Mouse (Mus musculus) limb, embryonic 10.5 days (tissue): ENCODE measurements around the gene Hes7. TPM values are rescaled to one million over a fixed set of nuclear protein-coding genes. Genes with fewer than 3 reads are reported as not detected.

Source experiments
- DNase-seq: peaks from one replicate; pipeline ENCODE4 v3.0.0-alpha.2; 2017; ENCODE audit warnings: low spot score
- H3K27ac ChIP-seq: fragments of 300-500 bp; sonication (generic); 2 replicates; pipeline ENCODE4 v1.5.1; 2016; ENCODE audit warnings: mild to moderate bottlenecking
- H3K27me3 ChIP-seq: fragments of 300-500 bp; sonication (generic); 2 replicates; pipeline ENCODE4 v1.6.1; 2016; ENCODE audit warnings: low read depth, mild to moderate bottlenecking; ENCODE audit not compliant: poor library complexity, severe bottlenecking
- H3K36me3 ChIP-seq: fragments of 300-500 bp; sonication (generic); 2 replicates; pipeline ENCODE4 v1.6.1; 2016; ENCODE audit warnings: mild to moderate bottlenecking, moderate library complexity
- H3K4me1 ChIP-seq: fragments of 300-500 bp; sonication (generic); 2 replicates; pipeline ENCODE4 v1.6.1; 2016
- H3K4me3 ChIP-seq: fragments of 300-500 bp; sonication (generic); 2 replicates; pipeline ENCODE4 v1.5.1; 2016; ENCODE audit warnings: mild to moderate bottlenecking, moderate library complexity
- H3K9me3 ChIP-seq: fragments of 300-500 bp; sonication (generic); replicated peaks from 2 replicates; pipeline ENCODE4 v1.6.1; 2016; ENCODE audit warnings: mild to moderate bottlenecking
- WGBS: fragments of 180-500 bp; shearing (Covaris S2); methylation state at CpG from one replicate; pipeline ENCODE4 v1.1.7; 2016; 5-methylcytosine and 5-hydroxymethylcytosine counted together
- polyA plus RNA-seq: library from polyadenylated mRNA; unstranded; fragments of >200 nt; fragmentation: Nextera tagmentation; extraction: Ambion mirVana; gene quantifications from 2 replicates; pipeline ENCODE4 v1.2.1, GENCODE M21; 2016

Gene Hes7
- polyA plus RNA-seq, 1 experiment from 2014 or later, result 0.90 TPM

DNA sequence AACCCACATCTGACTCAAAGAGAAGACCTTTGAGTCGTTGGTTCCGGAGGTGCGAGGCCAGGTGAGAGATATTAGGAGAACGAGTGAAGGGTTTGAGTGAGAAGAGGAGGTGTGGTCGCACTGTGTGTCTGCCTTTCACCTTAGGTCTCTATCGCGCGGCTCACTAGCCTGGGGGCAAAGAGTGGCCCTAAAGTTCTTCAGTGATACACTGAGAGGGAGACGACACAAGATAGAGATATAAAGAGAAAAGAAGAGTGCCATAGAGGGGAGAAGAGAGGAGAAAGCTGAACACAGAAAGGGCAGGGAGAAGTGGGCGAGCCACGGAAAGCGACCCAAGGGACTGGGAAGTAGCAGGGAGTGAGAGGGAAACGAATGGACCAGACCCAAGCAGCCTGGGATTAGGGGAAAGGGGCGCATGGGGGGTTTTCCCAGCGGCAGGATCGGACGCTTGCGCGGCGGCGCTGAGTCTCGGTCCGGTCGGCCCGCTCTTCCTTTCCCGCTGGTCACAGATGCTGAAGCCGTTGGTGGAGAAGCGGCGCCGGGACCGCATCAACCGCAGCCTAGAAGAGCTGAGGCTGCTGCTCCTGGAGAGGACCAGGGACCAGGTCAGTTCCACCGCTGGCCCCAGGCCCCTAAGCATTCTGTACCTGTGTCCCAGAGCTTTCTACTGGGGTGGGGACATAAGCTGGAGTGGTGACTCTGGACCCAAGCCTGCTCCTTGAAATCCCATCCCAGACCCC is 967 bp downstream of the Hes7 start:
- under 1% methylated on average over 33 of the region's 33 CpGs for WGBS
- peak; percentile 70 for DNase-seq
- H3K4me1 ChIP-seq, result peaks cover 64% of the 10 kb centered on the region
- no peaks in the 10 kb centered on the region for H3K9me3 ChIP-seq
- H3K27me3 ChIP-seq, result peaks cover 30% of the 10 kb centered on the region
- H3K36me3 ChIP-seq, result no peaks in the 10 kb centered on the region
- peak overlapping the region; percentile 80 for H3K27ac ChIP-seq
- H3K4me3 ChIP-seq, result peak overlapping the region; percentile 88

DNA sequence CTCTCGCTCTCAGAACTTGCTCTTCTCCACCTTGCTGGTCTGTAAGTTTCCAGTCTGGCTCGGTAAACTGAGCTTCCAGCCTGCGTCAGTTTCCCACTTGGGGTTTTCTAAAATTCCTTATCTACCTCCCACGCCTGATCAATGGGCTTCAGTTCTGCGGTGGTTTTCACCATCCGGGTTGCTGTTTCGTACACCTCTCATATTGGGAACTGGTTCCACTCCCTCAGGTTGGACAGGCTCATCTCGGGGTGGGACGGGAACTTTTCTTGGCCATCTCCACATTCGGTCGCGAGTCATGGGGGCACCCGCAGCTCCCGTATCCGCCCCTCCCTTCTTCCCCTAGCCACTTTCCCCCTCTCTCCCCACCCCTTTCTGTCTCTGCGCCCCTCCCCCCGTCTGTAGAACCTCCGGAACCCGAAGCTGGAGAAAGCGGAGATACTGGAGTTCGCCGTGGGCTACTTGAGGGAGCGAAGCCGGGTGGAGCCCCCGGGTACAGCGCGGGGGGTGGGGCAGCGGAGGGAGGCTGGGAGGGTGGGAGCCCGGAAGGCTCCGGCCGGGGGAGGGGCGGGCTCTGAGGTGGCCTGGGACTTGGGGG is 1.6 kb downstream of the Hes7 start:
- Histone ChIP-seq H3K9me3 (no peaks in the 10 kb centered on the region), H3K36me3 (no peaks in the 10 kb centered on the region), H3K4me1 (peaks cover 68% of the 10 kb centered on the region), H3K27ac (peak overlapping the region; percentile 80), H3K4me3 (peak overlapping the region; percentile 88), H3K27me3 (peaks cover 30% of the 10 kb centered on the region)
- 2% methylated on average over 31 of the region's 32 CpGs for WGBS
- peak; percentile 71 for DNase-seq

DNA sequence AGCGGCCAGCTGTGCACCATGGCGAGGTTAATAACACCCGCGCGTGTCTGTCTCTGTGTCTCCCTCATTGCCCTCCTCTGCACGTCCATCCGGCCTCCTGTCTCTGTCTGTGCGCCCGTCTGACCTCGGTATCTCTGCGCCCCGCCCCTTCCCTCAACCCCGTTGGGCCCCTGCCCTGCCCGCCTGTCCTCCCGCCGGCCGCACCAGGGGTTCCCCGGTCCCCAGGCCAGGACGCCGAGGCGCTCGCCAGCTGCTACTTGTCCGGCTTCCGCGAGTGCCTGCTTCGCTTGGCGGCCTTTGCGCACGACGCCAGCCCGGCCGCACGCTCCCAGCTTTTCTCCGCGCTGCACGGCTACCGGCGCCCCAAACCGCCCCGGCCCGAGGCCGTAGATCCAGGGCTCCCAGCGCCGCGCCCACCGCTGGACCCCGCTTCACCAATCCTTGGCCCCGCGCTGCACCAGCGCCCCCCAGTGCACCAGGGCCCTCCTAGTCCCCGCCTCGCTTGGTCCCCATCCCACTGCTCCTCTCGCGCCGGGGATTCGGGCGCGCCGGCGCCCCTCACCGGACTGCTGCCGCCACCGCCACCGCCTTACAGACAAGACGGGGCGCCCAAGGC is 2.2 kb downstream of the Hes7 start, which contains the start of gene 9130213A22Rik:
TSS of gene 9130213A22Rik (minus strand) at position 254 of the 616 bp plus-strand sequence.
- peak within 1 kb of the TSS; percentile 80 for H3K27ac ChIP-seq
- peaks cover 70% of the 10 kb centered on the region for H3K4me1 ChIP-seq
- peak within 1 kb of the TSS; percentile 88 for H3K4me3 ChIP-seq
- no peaks in the 10 kb centered on the region for H3K9me3 ChIP-seq
- H3K36me3 ChIP-seq, result no peaks in the 10 kb centered on the region
- under 1% methylated on average over 66 of the region's 66 CpGs for WGBS
- H3K27me3 ChIP-seq, result peaks cover 31% of the 10 kb centered on the region
- DNase-seq, result peak; percentile 92

DNA sequence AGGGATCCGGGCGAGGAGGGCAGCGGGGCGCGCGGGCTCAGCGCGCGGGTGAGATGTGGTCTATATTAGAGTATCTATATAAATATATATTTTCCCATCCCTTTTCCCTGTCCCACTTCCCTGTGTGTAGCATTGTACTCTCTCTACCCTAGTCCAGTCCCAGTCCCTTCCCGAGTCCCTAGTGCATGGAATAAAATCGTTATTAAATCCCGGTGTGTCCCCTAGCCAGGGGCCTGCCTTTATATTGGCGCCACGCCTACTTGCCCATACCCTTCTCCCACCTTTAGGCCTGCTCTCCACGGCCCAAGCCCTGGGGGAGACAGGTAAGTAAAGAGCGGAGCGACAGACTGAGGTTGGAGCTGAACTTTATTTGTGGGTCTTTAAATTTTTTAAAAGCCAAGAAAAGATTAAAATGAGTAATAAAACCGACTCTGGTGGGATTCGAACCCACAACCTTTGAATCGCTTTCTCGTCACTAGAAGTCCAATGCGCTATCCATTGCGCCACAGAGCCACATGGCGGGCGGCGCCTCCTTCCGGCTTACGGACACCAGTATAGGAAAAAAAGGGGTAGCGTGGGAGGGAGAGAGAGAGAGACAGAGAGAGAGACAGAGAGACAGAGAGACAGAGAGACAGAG is 3.0 kb downstream of the Hes7 start:
- peak overlapping the region; percentile 80 for H3K27ac ChIP-seq
- peak overlapping the region; percentile 88 for H3K4me3 ChIP-seq
- under 1% methylated on average over 29 of the region's 29 CpGs for WGBS
- H3K27me3 ChIP-seq, result peaks cover 38% of the 10 kb centered on the region
- H3K4me1 ChIP-seq, result peaks cover 63% of the 10 kb centered on the region
- peak; percentile 93 for DNase-seq
- H3K36me3 ChIP-seq, result no peaks in the 10 kb centered on the region
- no peaks in the 10 kb centered on the region for H3K9me3 ChIP-seq

- H3K9me3 ChIP-seq, result no peaks in the 10 kb centered on the region
- no peaks in the 10 kb centered on the region for H3K36me3 ChIP-seq
- WGBS, result under 1% methylated on average over 31 of the region's 31 CpGs
- DNase-seq, result peak; percentile 95
- peaks cover 62% of the 10 kb centered on the region for H3K4me1 ChIP-seq
- H3K4me3 ChIP-seq, result peak overlapping the region; percentile 88
- peak overlapping the region; percentile 67; the same call in 1 of the 2 replicates for H3K27ac ChIP-seq
- peaks cover 41% of the 10 kb centered on the region for H3K27me3 ChIP-seq
Observed at GRCm38 (mm10) chr11:69123693-69124497, 3.7 kb downstream of the Hes7 start.

DNA sequence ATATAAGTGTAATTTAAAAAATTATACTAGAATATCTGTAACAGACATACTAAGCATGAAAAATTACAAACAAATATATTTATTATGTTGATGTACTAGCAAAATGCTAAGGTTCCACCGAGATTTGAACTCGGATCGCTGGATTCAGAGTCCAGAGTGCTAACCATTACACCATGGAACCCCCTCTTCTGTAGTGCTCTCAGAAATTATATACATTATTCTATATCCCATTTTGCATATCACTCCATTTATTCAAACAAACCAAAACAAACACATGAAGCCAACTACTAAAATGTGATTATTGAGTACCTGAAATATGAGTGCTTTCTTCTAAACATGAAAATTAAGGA is 4.3 kb downstream of the Hes7 start:
- peaks cover 56% of the 10 kb centered on the region for H3K4me1 ChIP-seq
- under 1% methylated on average over 3 of the region's 3 CpGs for WGBS
- H3K27ac ChIP-seq, result no peak overlapping the region
- no peaks in the 10 kb centered on the region for H3K9me3 ChIP-seq
- DNase-seq, result peak; percentile 50
- no peaks in the 10 kb centered on the region for H3K36me3 ChIP-seq
- peak overlapping the region; percentile 88 for H3K4me3 ChIP-seq
- H3K27me3 ChIP-seq, result peaks cover 44% of the 10 kb centered on the region

GRCm38 (mm10) chr11:69125041-69125851 is 5.0 kb downstream of the Hes7 start:
- Histone ChIP-seq H3K4me3 (peak overlapping the region; percentile 88), H3K36me3 (no peaks in the 10 kb centered on the region), H3K9me3 (no peaks in the 10 kb centered on the region), H3K4me1 (peaks cover 48% of the 10 kb centered on the region), H3K27ac (peak overlapping the region; percentile 68; the same call in 1 of the 2 replicates), H3K27me3 (peaks cover 43% of the 10 kb centered on the region)
- under 1% methylated on average over 24 of the region's 24 CpGs for WGBS
- peak; percentile 85 for DNase-seq

- Histone ChIP-seq H3K9me3 (no peaks in the 10 kb centered on the region), H3K27ac (peak within 1 kb of the TSS; percentile 68; the same call in 1 of the 2 replicates), H3K4me1 (peaks cover 44% of the 10 kb centered on the region), H3K36me3 (no peaks in the 10 kb centered on the region), H3K4me3 (peak within 1 kb of the TSS; percentile 88), H3K27me3 (peaks cover 39% of the 10 kb centered on the region)
- 5% methylated on average over 3 of the region's 3 CpGs for WGBS
- no peak for DNase-seq
Observed at GRCm38 (mm10) chr11:69125852-69125918, 5.5 kb downstream of the Hes7 start, which contains the start of gene Aloxe3. TSS of gene Aloxe3 (plus strand) at chr11:69125896.

DNA sequence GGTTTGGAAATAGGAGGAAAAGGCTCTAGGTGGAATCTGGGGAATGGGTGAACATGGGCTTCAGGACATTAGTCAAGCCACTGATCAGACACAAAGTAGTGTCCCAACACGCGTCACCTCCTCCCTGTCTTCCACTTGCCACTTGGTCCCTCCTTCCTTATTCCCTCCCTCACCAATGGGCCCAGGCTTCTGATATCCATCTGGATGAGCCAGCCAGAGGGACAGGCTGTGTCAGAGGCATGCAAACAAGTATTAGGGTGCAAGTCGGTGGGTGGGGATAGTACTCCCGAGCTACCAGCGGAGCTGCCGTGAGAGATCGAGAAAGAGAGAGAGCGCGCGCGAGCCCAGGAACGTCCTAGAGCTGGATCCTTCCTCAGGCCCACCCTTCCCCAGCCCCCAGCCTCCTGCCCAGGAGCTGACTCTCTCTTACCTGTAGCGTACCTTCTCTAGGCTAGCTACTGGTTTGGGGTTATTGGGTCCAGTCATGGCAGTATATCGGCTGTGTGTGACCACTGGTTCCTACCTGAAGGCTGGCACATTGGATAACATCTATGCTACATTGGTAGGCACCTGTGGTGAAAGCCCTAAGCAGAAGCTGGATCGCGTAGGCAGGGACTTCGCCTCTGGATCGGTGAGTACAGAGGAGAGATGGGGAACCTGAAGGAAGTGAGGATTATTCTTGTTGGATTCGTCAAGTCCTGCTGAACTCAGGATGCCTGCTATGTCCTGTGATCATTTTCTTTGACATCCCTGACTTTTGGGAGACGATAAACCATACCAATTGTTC is 5.9 kb downstream of the Hes7 start:
- H3K9me3 ChIP-seq, result no peaks in the 10 kb centered on the region
- H3K36me3 ChIP-seq, result no peaks in the 10 kb centered on the region
- peak; percentile 57 for DNase-seq
- peak overlapping the region; percentile 16; the same call in 1 of the 2 replicates for H3K27ac ChIP-seq
- peaks cover 34% of the 10 kb centered on the region for H3K27me3 ChIP-seq
- WGBS, result 13% methylated on average over 20 of the region's 20 CpGs
- H3K4me1 ChIP-seq, result peaks cover 40% of the 10 kb centered on the region
- H3K4me3 ChIP-seq, result peak overlapping the region; percentile 88

- no peak for DNase-seq
- Histone ChIP-seq H3K9me3 (no peaks in the 10 kb centered on the region), H3K36me3 (no peaks in the 10 kb centered on the region), H3K27ac (no peak overlapping the region), H3K4me1 (peaks cover 34% of the 10 kb centered on the region), H3K4me3 (peak overlapping the region; percentile 88), H3K27me3 (peaks cover 30% of the 10 kb centered on the region)
- 43% methylated on average over 2 of the region's 2 CpGs for WGBS
Observed at GRCm38 (mm10) chr11:69126706-69127095, 6.5 kb downstream of the Hes7 start.

GRCm38 (mm10) chr11:69128426-69129122 is 8.4 kb downstream of the Hes7 start:
- no peak for DNase-seq
- H3K36me3 ChIP-seq, result no peaks in the 10 kb centered on the region
- no peak overlapping the region for H3K4me3 ChIP-seq
- no peak overlapping the region for H3K27ac ChIP-seq
- WGBS, result 79% methylated on average over 8 of the region's 8 CpGs
- peaks cover 20% of the 10 kb centered on the region for H3K4me1 ChIP-seq
- no peaks in the 10 kb centered on the region for H3K9me3 ChIP-seq
- peaks cover 47% of the 10 kb centered on the region for H3K27me3 ChIP-seq
